Mouse (Mus musculus) adrenal gland, adult 8-10 months (tissue): ENCODE measurements around the gene Kcnj12. TPM values are rescaled to one million over a fixed set of nuclear protein-coding genes. Genes with fewer than 3 reads are reported as not detected.

Source experiments
- DNase-seq: peaks from one replicate; pipeline ENCODE4 v3.0.0; 2022
- total RNA-seq, 4 experiments: library from RNA; stranded (reverse); gene quantifications; 2 replicates each; pipeline ENCODE4 v1.2.4; 2022

Kcnj12 gene
- total RNA-seq, 4 experiments from 2014 or later, result 2.4 to 3.6 (median 2.7) TPM

DNA sequence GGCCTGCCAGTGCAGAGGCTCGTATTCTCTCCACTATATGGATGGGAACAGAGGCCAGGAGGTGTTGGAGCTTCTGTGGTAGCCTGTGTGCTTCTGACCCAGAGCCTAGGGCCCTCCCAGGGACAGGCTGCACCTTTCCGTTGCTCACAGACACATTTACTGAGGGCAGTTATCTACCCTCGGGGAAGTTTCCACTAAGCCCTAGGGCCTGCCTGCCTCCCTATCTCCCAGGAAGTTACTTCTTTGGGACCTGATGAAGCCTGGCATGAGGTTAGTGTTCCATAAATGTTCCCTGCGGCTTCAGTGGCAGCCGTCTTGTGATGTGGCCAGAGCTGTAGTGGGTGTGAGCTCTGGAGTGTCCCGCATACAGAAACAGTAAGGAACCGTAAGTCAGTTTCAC, 3.2 kb downstream of the Kcnj12 start:
- DNase-seq, result no peak

GRCm38 (mm10) chr11:61026381-61026780, 4.0 kb downstream of the Kcnj12 start:
- DNase-seq, result no peak

DNA sequence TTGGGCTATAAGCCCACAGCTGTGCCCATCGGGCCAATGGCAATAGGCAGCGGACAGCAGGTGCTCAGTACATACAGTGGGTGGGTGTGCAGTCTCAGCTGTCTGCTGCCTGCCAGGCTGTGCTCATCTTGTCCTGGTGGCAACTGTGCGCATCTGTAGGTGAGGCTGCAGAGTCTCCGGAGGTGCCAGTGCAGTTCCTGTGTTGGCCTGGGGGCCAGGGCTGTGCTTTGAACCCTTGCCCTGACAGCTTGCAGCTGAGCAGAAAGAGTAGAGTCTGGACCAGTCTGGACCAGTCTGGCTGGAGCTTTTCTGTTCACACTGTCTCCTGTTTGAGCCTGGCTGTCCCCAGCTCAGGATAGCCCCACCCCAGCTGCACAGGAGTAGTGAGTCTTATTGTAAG, 4.8 kb downstream of the Kcnj12 start:
- DNase-seq, result no peak

DNA sequence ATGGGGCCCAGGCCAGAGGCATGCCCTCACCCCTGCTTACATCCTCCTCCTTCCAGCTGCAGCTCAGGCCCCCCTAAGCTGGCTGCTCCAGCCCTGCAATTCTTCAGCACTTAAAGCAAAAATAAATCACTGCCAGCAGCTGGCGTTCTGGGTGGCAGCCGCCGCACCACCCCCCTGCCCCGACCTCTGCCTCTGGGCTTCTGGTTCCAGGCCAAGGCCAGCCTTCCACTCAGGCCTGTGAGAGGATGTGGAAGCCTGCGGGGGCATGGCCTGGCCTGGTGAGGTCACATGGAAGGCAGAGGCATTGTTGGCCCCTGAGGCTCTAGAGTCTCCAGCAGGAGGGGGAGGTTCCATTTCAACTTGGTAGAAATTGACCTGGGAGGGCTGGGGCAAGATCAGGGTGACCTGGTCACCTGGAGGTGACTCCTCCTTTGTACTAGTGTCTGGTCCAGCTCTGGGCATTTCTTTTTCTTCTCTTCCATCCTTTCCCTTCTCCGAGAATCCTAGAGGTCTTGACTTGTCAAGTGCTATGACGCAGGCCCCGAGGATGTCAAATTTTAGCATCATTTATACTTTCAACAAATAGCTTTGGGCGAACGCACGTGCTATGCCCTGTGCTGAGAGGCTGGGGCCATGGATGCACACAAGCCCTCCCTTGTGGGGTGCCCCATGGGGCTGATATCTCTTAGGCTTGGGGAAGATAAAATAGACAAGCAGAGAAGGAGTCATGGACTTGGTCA, 6.0 kb downstream of the Kcnj12 start:
- DNase-seq, result peak; percentile 16

DNA sequence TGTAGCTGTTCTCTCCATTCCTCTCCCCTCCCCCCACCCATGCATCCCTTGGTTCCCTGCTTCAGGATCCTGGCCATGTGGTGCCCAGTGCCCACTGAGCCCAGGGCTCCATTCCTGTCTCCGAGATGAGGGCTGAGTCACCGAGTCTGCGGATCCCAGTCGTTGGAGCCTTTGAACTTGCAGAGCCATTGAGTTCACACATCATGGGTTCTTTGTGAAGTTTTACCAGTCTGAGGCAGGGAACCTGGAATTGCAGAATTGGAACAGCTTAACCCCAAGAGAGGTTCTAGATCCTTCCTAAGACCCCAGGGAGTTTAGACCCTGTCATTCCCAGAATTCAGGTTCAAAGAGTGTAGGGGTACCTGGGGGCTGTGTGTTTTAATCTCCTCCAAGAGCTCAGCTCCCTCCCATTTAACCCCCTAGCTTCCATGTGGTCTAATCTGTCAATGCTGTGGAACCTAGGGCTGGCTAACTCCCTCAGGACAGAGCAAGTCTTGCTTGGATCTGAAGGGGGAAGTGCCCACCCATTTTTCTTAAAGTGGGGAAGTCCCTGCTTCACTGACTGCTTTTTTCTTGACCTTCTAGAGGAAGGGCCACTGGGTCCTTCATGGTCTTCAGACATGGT, 6.9 kb downstream of the Kcnj12 start:
- no peak for DNase-seq

- no peak for DNase-seq
Measured at GRCm38 (mm10) chr11:61029864-61030595, 7.7 kb downstream of the Kcnj12 start.

- no peak for DNase-seq
Measured at GRCm38 (mm10) chr11:61031137-61031536, 8.8 kb downstream of the Kcnj12 start.

- DNase-seq, result no peak
Measured at GRCm38 (mm10) chr11:61031658-61032445, 9.5 kb downstream of the Kcnj12 start.

GRCm38 (mm10) chr11:61032481-61032880, 10.1 kb downstream of the Kcnj12 start:
- no peak for DNase-seq

GRCm38 (mm10) chr11:61033160-61033559, 10.8 kb downstream of the Kcnj12 start:
- no peak for DNase-seq

DNA sequence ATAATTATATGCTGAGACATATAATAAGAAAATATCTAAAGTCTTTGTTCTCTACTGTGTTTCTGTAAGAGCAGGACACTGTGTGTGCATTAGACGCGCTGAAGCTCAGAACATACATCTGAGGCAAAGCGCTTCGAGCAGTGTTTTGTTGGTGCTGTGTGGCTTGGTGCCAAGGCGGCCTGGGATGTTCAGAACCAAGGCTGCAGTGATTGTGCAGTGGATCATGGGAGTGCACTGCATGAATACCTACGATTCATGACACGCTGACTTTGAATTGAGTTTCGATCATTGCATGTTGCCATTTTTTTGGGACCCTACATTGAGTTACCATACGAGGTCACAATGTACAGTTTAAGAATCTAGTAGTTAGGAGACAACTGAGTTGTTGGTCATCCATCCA, 14.3 kb downstream of the Kcnj12 start:
- no peak for DNase-seq

DNA sequence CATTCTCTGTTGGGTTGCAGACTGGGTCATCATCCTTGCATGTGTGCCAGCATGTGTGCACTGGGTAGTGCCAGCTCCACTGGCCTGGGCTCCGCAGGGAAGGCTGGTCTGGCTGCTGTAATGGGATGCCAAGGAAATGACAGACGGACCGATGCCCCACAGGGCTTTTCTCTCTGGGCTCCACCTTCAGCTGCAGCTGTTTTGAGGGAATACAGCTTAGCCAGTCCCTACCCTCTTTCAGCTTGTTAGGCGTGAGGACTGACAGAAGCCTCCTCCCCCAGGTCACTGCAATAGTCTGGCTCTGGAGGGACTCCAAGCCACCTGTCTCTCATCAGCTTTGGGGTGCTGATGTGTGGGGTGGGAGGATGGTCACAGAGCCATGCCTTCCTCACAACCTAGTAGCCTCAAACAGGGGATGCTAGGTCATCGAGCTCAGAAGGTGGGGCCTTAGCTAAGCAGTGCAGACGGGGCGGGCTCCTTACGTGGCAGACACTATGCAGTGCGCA, 16.0 kb downstream of the Kcnj12 start:
- DNase-seq, result no peak

GRCm38 (mm10) chr11:61040856-61041652, 18.7 kb downstream of the Kcnj12 start:
- DNase-seq, result no peak

GRCm38 (mm10) chr11:61042593-61042992, 20.2 kb downstream of the Kcnj12 start:
- no peak for DNase-seq

GRCm38 (mm10) chr11:61043055-61043992, 21.0 kb downstream of the Kcnj12 start:
- DNase-seq, result no peak

DNA sequence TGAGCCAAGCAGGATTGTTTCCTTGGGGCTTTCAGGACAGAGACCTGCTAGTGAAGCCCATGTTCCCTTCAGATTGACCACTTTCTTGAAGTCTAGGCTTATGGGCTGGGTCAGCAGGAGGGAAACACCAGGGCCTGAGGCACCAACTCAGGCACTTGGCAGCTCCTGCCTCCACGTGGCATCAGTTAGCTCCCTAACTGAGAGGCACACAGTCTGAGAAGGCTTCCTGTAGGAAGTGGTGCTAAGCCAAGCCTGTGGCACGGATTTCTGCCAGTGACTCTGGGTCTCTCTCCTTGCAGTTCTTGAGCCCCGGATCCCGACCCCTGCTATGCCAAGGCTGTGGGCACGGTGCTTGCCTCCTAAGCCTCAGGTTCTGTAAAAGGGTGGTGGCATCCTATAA, 22.4 kb downstream of the Kcnj12 start:
- no peak for DNase-seq

- DNase-seq, result no peak
Measured at GRCm38 (mm10) chr11:61047441-61047840, 25.1 kb downstream of the Kcnj12 start.

DNA sequence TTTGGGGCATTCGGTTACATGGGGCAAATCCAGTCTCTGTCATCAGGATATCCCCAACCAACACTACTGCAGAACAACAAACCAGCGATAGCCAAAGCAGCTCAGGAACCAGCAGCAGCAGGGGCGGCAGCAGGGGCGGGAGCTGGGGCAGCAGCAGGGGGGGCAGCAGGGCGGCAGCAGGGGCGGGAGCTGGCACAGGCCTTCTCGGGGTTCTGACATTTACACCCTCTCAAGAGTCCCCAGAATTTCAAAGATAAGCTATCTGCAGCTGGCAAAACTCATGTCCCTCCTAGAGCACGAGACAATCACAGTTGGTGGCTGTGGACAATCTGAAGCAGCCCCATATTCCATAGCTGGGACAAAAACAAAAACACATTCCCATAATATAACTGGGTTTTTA, 28.8 kb downstream of the Kcnj12 start:
- DNase-seq, result no peak

GRCm38 (mm10) chr11:61056871-61057270, 34.5 kb downstream of the Kcnj12 start:
- no peak for DNase-seq

DNA sequence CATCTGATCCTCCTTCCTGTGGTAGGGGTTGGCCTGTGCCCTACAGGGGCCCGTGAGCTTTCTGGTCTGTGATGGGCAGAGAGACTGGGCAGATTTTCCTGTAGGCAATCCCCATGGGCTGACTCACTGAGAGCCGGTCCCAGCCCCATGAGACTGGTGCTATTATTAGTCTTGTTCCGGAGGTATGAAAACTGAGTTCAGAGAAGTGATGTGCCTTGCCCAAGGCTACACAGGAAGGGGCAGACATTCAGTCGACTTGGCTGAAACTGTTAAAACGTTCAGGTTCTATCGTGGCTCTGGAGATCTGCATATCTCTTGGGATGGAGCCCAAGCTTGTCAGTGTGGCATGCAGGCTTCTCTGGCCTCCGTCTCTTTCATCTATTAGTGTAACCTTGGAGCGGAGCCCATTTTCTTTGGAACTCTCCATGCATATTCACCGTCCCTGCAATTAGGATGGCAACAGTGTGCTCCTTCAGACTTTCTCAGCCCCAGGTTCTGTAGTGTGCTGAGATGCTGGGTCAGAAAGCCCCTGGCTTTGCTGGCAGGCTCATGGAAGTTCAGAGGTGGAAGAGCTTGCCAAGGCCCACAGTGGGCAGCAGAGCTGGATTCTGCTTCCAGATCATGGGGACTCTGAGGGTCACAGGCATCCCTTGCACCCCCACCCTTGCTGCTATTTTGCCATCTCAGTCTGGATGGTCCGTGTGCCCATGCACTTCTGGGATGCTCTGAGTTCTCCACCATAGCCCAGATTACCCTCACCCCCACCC, 37.5 kb downstream of the Kcnj12 start:
- peak; percentile 44 for DNase-seq
